Mouse (Mus musculus) midbrain, embryonic 14.5 days (tissue): ENCODE data around the gene Foxi2. TPM values are rescaled to one million over a fixed set of nuclear protein-coding genes. Genes with fewer than 3 reads are reported as not detected.

Source experiments
- ATAC-seq: fragments of 200-750 bp; cut with Nextera tagmentation; 2 replicates; pipeline ENCODE4 v1.8.0; 2017; ENCODE audit warnings: moderate number of reproducible peaks, moderate library complexity; ENCODE audit not compliant: low FRiP score, low TSS enrichment
- DNase-seq: peaks from one replicate; pipeline ENCODE4 v3.0.0-alpha.2; 2015
- H3K27ac ChIP-seq: fragments of 300-500 bp; sonication (generic); replicated peaks from 2 replicates; pipeline ENCODE4 v1.5.1; 2014; ENCODE audit warnings: mild to moderate bottlenecking, low read depth, low read length, moderate library complexity
- H3K27me3 ChIP-seq: fragments of 300-500 bp; sonication (generic); 2 replicates; pipeline ENCODE4 v1.6.1; 2014; ENCODE audit warnings: low read length, control low read depth, mixed read lengths; ENCODE audit not compliant: control insufficient read depth, insufficient read depth
- H3K36me3 ChIP-seq: fragments of 300-500 bp; sonication (generic); 2 replicates; pipeline ENCODE4 v1.6.1; 2014; ENCODE audit warnings: low read length, control low read depth; ENCODE audit not compliant: control insufficient read depth, insufficient read depth
- H3K4me1 ChIP-seq: fragments of 300-500 bp; sonication (generic); 2 replicates; pipeline ENCODE4 v1.6.1; 2014; ENCODE audit warnings: mild to moderate bottlenecking, antibody characterized with exemption, low read length, control low read depth; ENCODE audit not compliant: control insufficient read depth, insufficient read depth
- H3K4me2 ChIP-seq: fragments of 300-500 bp; sonication (generic); 2 replicates; pipeline ENCODE4 v1.6.1; 2014; ENCODE audit warnings: mild to moderate bottlenecking, low read length, moderate library complexity
- H3K4me3 ChIP-seq: fragments of 300-500 bp; sonication (generic); replicated peaks from 2 replicates; pipeline ENCODE4 v1.5.1; 2014; ENCODE audit warnings: low read depth, low read length
- H3K9ac ChIP-seq: fragments of 300-500 bp; sonication (generic); replicated peaks from 2 replicates; pipeline ENCODE4 v1.6.1; 2014; ENCODE audit warnings: mild to moderate bottlenecking, low read length, moderate library complexity
- H3K9me3 ChIP-seq: fragments of 300-500 bp; sonication (generic); 2 replicates; pipeline ENCODE4 v1.6.1; 2016; ENCODE audit warnings: low read length, control low read depth, mixed read lengths; ENCODE audit not compliant: control insufficient read depth
- WGBS: fragments of 180-500 bp; shearing (Covaris S2); extraction: QIAGEN DNeasy Blood & Tissue Kit; methylation state at CpG from one replicate; pipeline ENCODE4 v1.1.7; 2014; 5-methylcytosine and 5-hydroxymethylcytosine counted together
- polyA plus RNA-seq: library from polyadenylated mRNA; unstranded; fragments of >200 nt; fragmentation: Nextera tagmentation; extraction: Ambion mirVana; gene quantifications from 2 replicates; pipeline ENCODE4 v1.2.1, GENCODE M21; 2014

Foxi2 gene
- polyA plus RNA-seq, 1 experiment from 2014 or later: 0.11 TPM

GRCm38 (mm10) chr7:135397096-135397495, 13.0 kb upstream of the Foxi2 start:
- H3K4me2 ChIP-seq: no peak overlapping the region
- no peak overlapping the region for H3K4me3 ChIP-seq
- ATAC-seq (no peak), DNase-seq (no peak)
- no peak overlapping the region for H3K9ac ChIP-seq
- H3K36me3 ChIP-seq: no peaks in the 10 kb centered on the region
- WGBS: 77% methylated on average over 6 of the region's 6 CpGs
- peaks cover 16% of the 10 kb centered on the region for H3K27me3 ChIP-seq
- H3K4me1 ChIP-seq: 0 out of 2 replicates have a peak, but pooled peaks cover 4% of the 10 kb centered on the region
- no peak overlapping the region for H3K27ac ChIP-seq
- no peaks in the 10 kb centered on the region for H3K9me3 ChIP-seq

GRCm38 (mm10) chr7:135397874-135398273, 12.2 kb upstream of the Foxi2 start:
- no peak overlapping the region for H3K9ac ChIP-seq
- no peak overlapping the region for H3K27ac ChIP-seq
- no peak overlapping the region for H3K4me2 ChIP-seq
- H3K27me3 ChIP-seq: peaks cover 16% of the 10 kb centered on the region
- 0 out of 2 replicates have a peak, but pooled peaks cover 4% of the 10 kb centered on the region for H3K4me1 ChIP-seq
- ATAC-seq: no peak
- 55% methylated on average over 5 of the region's 5 CpGs for WGBS
- no peaks in the 10 kb centered on the region for H3K9me3 ChIP-seq
- no peaks in the 10 kb centered on the region for H3K36me3 ChIP-seq
- no peak for DNase-seq
- no peak overlapping the region for H3K4me3 ChIP-seq

- H3K27me3 ChIP-seq: no peaks in the 10 kb centered on the region; the same call in none of the 2 replicates
- H3K27ac ChIP-seq: no peak overlapping the region
- no peaks in the 10 kb centered on the region for H3K36me3 ChIP-seq
- no peak for ATAC-seq
- no peaks in the 10 kb centered on the region for H3K9me3 ChIP-seq
- peak; percentile 92 for DNase-seq
- 16% methylated on average over 5 of the region's 5 CpGs for WGBS
- H3K4me3 ChIP-seq: no peak overlapping the region
- H3K4me1 ChIP-seq: no peaks in the 10 kb centered on the region
- H3K4me2 ChIP-seq: no peak overlapping the region
- H3K9ac ChIP-seq: no peak overlapping the region
Observed at GRCm38 (mm10) chr7:135403416-135403815, 6.7 kb upstream of the Foxi2 start.

GRCm38 (mm10) chr7:135406761-135407160, 3.3 kb upstream of the Foxi2 start:
- Histone ChIP-seq H3K4me3 (no peak overlapping the region), H3K36me3 (no peaks in the 10 kb centered on the region), H3K27me3 (peaks cover 26% of the 10 kb centered on the region), H3K4me1 (0 out of 2 replicates have a peak, but pooled peaks cover 6% of the 10 kb centered on the region), H3K9ac (no peak overlapping the region), H3K27ac (no peak overlapping the region), H3K4me2 (no peak overlapping the region), H3K9me3 (no peaks in the 10 kb centered on the region)
- no peak for DNase-seq
- WGBS: 74% methylated on average over 3 of the region's 3 CpGs
- no peak for ATAC-seq

GRCm38 (mm10) chr7:135408501-135408900, 1.6 kb upstream of the Foxi2 start:
- no peak overlapping the region for H3K27ac ChIP-seq
- H3K4me3 ChIP-seq: no peak overlapping the region
- DNase-seq: no peak
- peaks cover 39% of the 10 kb centered on the region for H3K27me3 ChIP-seq
- H3K36me3 ChIP-seq: no peaks in the 10 kb centered on the region
- WGBS: 86% methylated on average over 3 of the region's 3 CpGs
- H3K4me1 ChIP-seq: 0 out of 2 replicates have a peak, but pooled peaks cover 6% of the 10 kb centered on the region
- ATAC-seq: no peak
- no peaks in the 10 kb centered on the region for H3K9me3 ChIP-seq
- H3K4me2 ChIP-seq: no peak overlapping the region
- H3K9ac ChIP-seq: no peak overlapping the region

GRCm38 (mm10) chr7:135412357-135412756, 2.2 kb downstream of the Foxi2 start:
- Histone ChIP-seq H3K4me1 (0 out of 2 replicates have a peak, but pooled peaks cover 6% of the 10 kb centered on the region), H3K36me3 (no peaks in the 10 kb centered on the region), H3K27me3 (peaks cover 39% of the 10 kb centered on the region), H3K9ac (no peak overlapping the region), H3K4me2 (no peak overlapping the region), H3K27ac (no peak overlapping the region), H3K4me3 (no peak overlapping the region), H3K9me3 (no peaks in the 10 kb centered on the region)
- DNase-seq (no peak), ATAC-seq (no peak)
- 76% methylated on average over 6 of the region's 6 CpGs for WGBS

- Histone ChIP-seq H3K4me3 (no peak overlapping the region), H3K36me3 (no peaks in the 10 kb centered on the region), H3K4me1 (no peaks in the 10 kb centered on the region), H3K4me2 (no peak overlapping the region), H3K27me3 (no peaks in the 10 kb centered on the region), H3K9me3 (no peaks in the 10 kb centered on the region), H3K9ac (no peak overlapping the region), H3K27ac (no peak overlapping the region)
- no peak for DNase-seq
- ATAC-seq: no peak
- 91% methylated on average over 6 of the region's 6 CpGs for WGBS
Observed at GRCm38 (mm10) chr7:135428840-135429239, 18.7 kb downstream of the Foxi2 start.

GRCm38 (mm10) chr7:135430903-135431302, 20.8 kb downstream of the Foxi2 start:
- DNase-seq (no peak), ATAC-seq (no peak)
- no peak overlapping the region for H3K4me3 ChIP-seq
- no peaks in the 10 kb centered on the region for H3K36me3 ChIP-seq
- no peak overlapping the region for H3K9ac ChIP-seq
- H3K27ac ChIP-seq: no peak overlapping the region
- no peaks in the 10 kb centered on the region for H3K4me1 ChIP-seq
- no peak overlapping the region for H3K4me2 ChIP-seq
- H3K9me3 ChIP-seq: no peaks in the 10 kb centered on the region
- WGBS: 75% methylated on average over 2 of the region's 2 CpGs
- no peaks in the 10 kb centered on the region for H3K27me3 ChIP-seq

GRCm38 (mm10) chr7:135443903-135444302, 33.8 kb downstream of the Foxi2 start:
- Histone ChIP-seq H3K36me3 (no peaks in the 10 kb centered on the region), H3K27me3 (no peaks in the 10 kb centered on the region), H3K4me1 (no peaks in the 10 kb centered on the region), H3K27ac (no peak overlapping the region), H3K4me2 (no peak overlapping the region), H3K4me3 (no peak overlapping the region), H3K9me3 (no peaks in the 10 kb centered on the region), H3K9ac (no peak overlapping the region)
- 83% methylated on average over 4 of the region's 4 CpGs for WGBS
- DNase-seq (no peak), ATAC-seq (no peak)
